Mouse (Mus musculus) bone marrow, adult 2 months (tissue): Measurements from ENCODE around the gene Prtg.

Experiments
- CTCF ChIP-seq: fragments of 200-500 bp; IDR thresholded peaks from 2 replicates; pipeline ENCODE4 v1.5.1; 2011; ENCODE audit warnings: low read length, control low read depth; ENCODE audit not compliant: control insufficient read depth, insufficient read depth
- POLR2A ChIP-seq: fragments of 200-500 bp; IDR thresholded peaks from 2 replicates; pipeline ENCODE4 v1.6.1; 2011; ENCODE audit warnings: low read depth, mild to moderate bottlenecking, control low read depth, low read length, borderline replicate concordance; ENCODE audit not compliant: control insufficient read depth

DNA sequence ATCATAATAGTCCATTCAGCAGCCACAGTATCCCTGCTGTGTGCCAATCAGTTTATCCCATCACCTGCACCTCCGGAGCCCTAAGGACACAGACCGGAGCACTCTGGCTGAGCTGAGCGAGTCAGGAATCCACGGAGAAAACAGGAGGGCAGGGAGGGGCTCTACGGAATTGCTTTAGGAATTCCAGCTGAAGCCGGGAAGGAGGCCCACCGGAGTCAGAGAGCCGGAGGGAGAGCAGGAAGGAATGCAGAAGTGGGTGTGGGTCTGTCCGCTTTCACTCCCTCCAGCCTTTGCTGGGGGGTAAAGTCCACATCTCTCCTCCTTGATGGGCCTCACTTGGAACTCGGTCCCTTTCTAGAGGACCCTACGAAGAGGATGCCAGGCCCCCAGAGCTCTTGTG lies 27.7 kb upstream of the Prtg start:
- TF ChIP-seq POLR2A (no peak), CTCF (no peak)
